12 mouse cellular contexts compared by ENCODE assay signal in genomic region chr4:139205842-139206241, GRCm38 (mm10). TPM values are rescaled to one million over a fixed set of nuclear protein-coding genes. Genes with fewer than 3 reads are reported as not detected.
DNase-seq lines count a peak whose midpoint lies in the region; ATAC-seq and TF ChIP-seq lines count a peak whose summit lies in the region.
"Had no signal": no experiment of that assay in that cellular context is flagged by ENCODE, and none has a peak within 500 bp of the region (broad histone marks: within the 10 kb centered on the region; RNA-seq: fewer than 3 reads in every experiment).

No protein-coding gene starts in this region.

- ATAC-seq in CD4-positive, CD25-positive, alpha-beta regulatory T cell, adult 4 months, result no peak
- ATAC-seq in liver, embryonic 12.5 days, result no peak

- H3K36me3 ChIP-seq in liver, adult 2 months (ENCODE audit: control insufficient read depth, insufficient read depth, low read length), result no peaks in the 10 kb centered on the region
- peaks cover 52% of the 10 kb centered on the region for H3K36me3 ChIP-seq in liver, embryonic 12.5 days
- peaks cover 50% of the 10 kb centered on the region for H3K36me3 ChIP-seq in embryonic facial prominence, embryonic 10.5 days (replicated peaks)

- TF ChIP-seq CTCF in liver, adult 2 months (IDR thresholded peaks at IDR 0.05; ENCODE audit: low read depth, low read length), result peak; percentile 28; the same call in 1 of the 2 replicates

- TF ChIP-seq POLR2A in liver, adult 2 months (IDR thresholded peaks at IDR 0.05; ENCODE audit: extremely low read depth, insufficient read depth, low read length), result no peak

- DNase-seq in CD4-positive, CD25-positive, alpha-beta regulatory T cell, adult 2 months (ENCODE audit: low read depth, low spot score), result peak; percentile 57
- DNase-seq in liver, adult 2 months (ENCODE audit: extremely low read depth, low read depth, low spot score), result no peak
- peak; percentile 52 for DNase-seq in embryonic facial prominence, embryonic 10.5 days (ENCODE audit: low spot score)
- DNase-seq in naive thymus-derived CD4-positive, alpha-beta T cell, adult 2 months (ENCODE audit: low read depth), result peak; percentile 57
- no peak for DNase-seq in gastrocnemius, adult 18-20 months (ENCODE audit: low spot score)
- no peak for DNase-seq in thymus, adult 18-20 months
- DNase-seq: adrenal gland, postnatal 36 days had no signal

- H3K9me3 ChIP-seq in liver, embryonic 12.5 days (replicated peaks), result no peaks in the 10 kb centered on the region
- no peaks in the 10 kb centered on the region for H3K9me3 ChIP-seq in embryonic facial prominence, embryonic 10.5 days
- H3K9me3 ChIP-seq: heart, embryonic 13.5 days had no signal

- peaks cover 33% of the 10 kb centered on the region for H3K4me1 ChIP-seq in liver, adult 2 months (ENCODE audit: control insufficient read depth, insufficient read depth, low read length)
- H3K4me1 ChIP-seq in liver, embryonic 12.5 days, result peaks cover 97% of the 10 kb centered on the region
- peaks cover 77% of the 10 kb centered on the region for H3K4me1 ChIP-seq in embryonic facial prominence, embryonic 10.5 days

- peaks cover 57% of the 10 kb centered on the region for H3K79me2 ChIP-seq in liver, adult 2 months (ENCODE audit: control insufficient read depth, insufficient read depth, low read length)

- H3K9ac ChIP-seq in liver, adult 2 months (ENCODE audit: low read depth, low read length), result no peak overlapping the region
- H3K9ac ChIP-seq in liver, embryonic 12.5 days, result no peak overlapping the region
- H3K9ac ChIP-seq: heart, embryonic 13.5 days had no signal

- no peak overlapping the region for H3K4me2 ChIP-seq in liver, embryonic 12.5 days
- H3K4me2 ChIP-seq: heart, embryonic 13.5 days; midbrain, embryonic 11.5 days had no signal

- H3K27ac ChIP-seq in liver, adult 2 months (replicated peaks; ENCODE audit: insufficient read depth, low read depth, low read length), result no peak overlapping the region
- H3K27ac ChIP-seq in liver, embryonic 12.5 days, result no peak overlapping the region
- H3K27ac ChIP-seq in embryonic facial prominence, embryonic 10.5 days (replicated peaks), result no peak overlapping the region

- WGBS in liver, adult 2 months, result 52% methylated on average over 5 of the region's 5 CpGs
- WGBS in liver, embryonic 12.5 days (ENCODE audit: insufficient replicate concordance), result 52% methylated on average over 5 of the region's 5 CpGs
- WGBS in embryonic facial prominence, embryonic 10.5 days, result 59% methylated on average over 5 of the region's 5 CpGs

- no peaks in the 10 kb centered on the region for H3K27me3 ChIP-seq in liver, adult 2 months (ENCODE audit: control insufficient read depth, insufficient read depth, low read length)
- no peaks in the 10 kb centered on the region for H3K27me3 ChIP-seq in liver, embryonic 12.5 days (replicated peaks)
- no peaks in the 10 kb centered on the region for H3K27me3 ChIP-seq in embryonic facial prominence, embryonic 10.5 days (replicated peaks; ENCODE audit: low read depth, poor library complexity, severe bottlenecking)
- H3K27me3 ChIP-seq: heart, embryonic 13.5 days had no signal

- H3K4me3 ChIP-seq in liver, adult 2 months (ENCODE audit: insufficient read depth, low read depth, low read length), result no peak overlapping the region
- H3K4me3 ChIP-seq in liver, embryonic 12.5 days, result no peak overlapping the region
- no peak overlapping the region for H3K4me3 ChIP-seq in embryonic facial prominence, embryonic 10.5 days
- H3K4me3 ChIP-seq: erythroblast, embryonic 14.5 days; heart, embryonic 13.5 days had no signal

RNA-seq across cellular contexts. Expression of gene Capzb, which starts 13.1 kb away (rescaled TPM):
- 100 to 1,000 TPM; 479 to 616 TPM for polyA plus RNA-seq in CD4-positive, CD25-positive, alpha-beta regulatory T cell, adult 4 months (2017; shearing (Covaris generic))
- total RNA-seq in liver, adult 2 months (2014; rRNA removed), result 51.4 and 58.5 TPM in 2 replicates
- polyA plus RNA-seq in liver, adult 2 months (2012; rRNA removed), result 52.6 and 56.4 TPM in 2 replicates
- 208 and 209 TPM in 2 replicates for polyA plus RNA-seq in liver, embryonic 12.5 days (2016; fragmentation: Nextera tagmentation; extraction: Ambion mirVana)
- polyA plus RNA-seq in embryonic facial prominence, embryonic 10.5 days (2016; fragmentation: Nextera tagmentation; extraction: Ambion mirVana), result 388 and 409 TPM in 2 replicates
- 100 to 1,000 TPM; 416 to 422 TPM for total RNA-seq in gastrocnemius, adult 18-20 months (2021)

Comparison
In these comparisons a context has a peak if more than half of its experiments do, and no peak if none do; other contexts are left out.
1. DNase-seq: peak in CD4-positive, CD25-positive, alpha-beta regulatory T cell, adult 2 months (single experiment), embryonic facial prominence, embryonic 10.5 days (single experiment) and naive thymus-derived CD4-positive, alpha-beta T cell, adult 2 months (single experiment); none in liver, adult 2 months (single experiment), gastrocnemius, adult 18-20 months (single experiment) and thymus, adult 18-20 months (0 of 2).